Mouse (Mus musculus): ENCODE results near the gene C1qtnf9. TPM values are rescaled to one million over a fixed set of nuclear protein-coding genes. Genes with fewer than 3 reads are reported as not detected.

The C1qtnf9 gene
- not detected in 2 replicates for polyA plus RNA-seq (2012; ENCODE audit: insufficient read depth, low replicate concordance)

GRCm38 (mm10) chr14:60767884-60768283 lies at the start of gene C1qtnf9:
Gene C1qtnf9 (plus strand): TSS chr14:60768134.
- no peaks in the 10 kb centered on the region for H3K9me3 ChIP-seq
- H3K36me3 ChIP-seq (replicated peaks; ENCODE audit: low read length): peaks cover 3% of the 10 kb centered on the region
- H3K4me3 ChIP-seq (replicated peaks): no peak within 1 kb of the TSS
- no peak for TF ChIP-seq FLI1 (IDR thresholded peaks at IDR 0.05; ENCODE audit: low read length)
- TF ChIP-seq GATA1 (IDR thresholded peaks at IDR 0.05; ENCODE audit: borderline replicate concordance, low read length): no peak
- H3K4me1 ChIP-seq: peaks cover 17% of the 10 kb centered on the region
- peaks cover 17% of the 10 kb centered on the region for H3K27me3 ChIP-seq (replicated peaks)

- no peak overlapping the region for H3K4me3 ChIP-seq (replicated peaks)
- H3K4me1 ChIP-seq: peaks cover 17% of the 10 kb centered on the region
- H3K9me3 ChIP-seq: no peaks in the 10 kb centered on the region
- no peak for TF ChIP-seq FLI1 (IDR thresholded peaks at IDR 0.05; ENCODE audit: low read length)
- no peak for TF ChIP-seq GATA1 (IDR thresholded peaks at IDR 0.05; ENCODE audit: borderline replicate concordance, low read length)
- H3K36me3 ChIP-seq (replicated peaks; ENCODE audit: low read length): no peaks in the 10 kb centered on the region
- H3K27me3 ChIP-seq (replicated peaks): peaks cover 2% of the 10 kb centered on the region
These were observed 46.6 kb upstream of the C1qtnf9 start for GRCm38 (mm10) chr14:60721304-60721703.

GRCm38 (mm10) chr14:60721938-60722337 lies 46.0 kb upstream of the C1qtnf9 start:
- Histone ChIP-seq H3K36me3 (replicated peaks; ENCODE audit: low read length) (no peaks in the 10 kb centered on the region), H3K27me3 (replicated peaks) (peaks cover 2% of the 10 kb centered on the region), H3K4me1 (peaks cover 18% of the 10 kb centered on the region), H3K9me3 (no peaks in the 10 kb centered on the region), H3K4me3 (replicated peaks) (no peak overlapping the region)
- no peak for TF ChIP-seq FLI1 (IDR thresholded peaks at IDR 0.05; ENCODE audit: low read length)
- no peak for TF ChIP-seq GATA1 (IDR thresholded peaks at IDR 0.05; ENCODE audit: borderline replicate concordance, low read length)

- Histone ChIP-seq H3K4me1 (peaks cover 20% of the 10 kb centered on the region), H3K4me3 (replicated peaks) (no peak overlapping the region), H3K27me3 (replicated peaks) (peaks cover 2% of the 10 kb centered on the region), H3K9me3 (peaks cover 7% of the 10 kb centered on the region), H3K36me3 (replicated peaks; ENCODE audit: low read length) (no peaks in the 10 kb centered on the region)
- TF ChIP-seq GATA1 (IDR thresholded peaks at IDR 0.05; ENCODE audit: borderline replicate concordance, low read length) (no peak), FLI1 (IDR thresholded peaks at IDR 0.05; ENCODE audit: low read length) (no peak)
These were observed 41.8 kb upstream of the C1qtnf9 start for GRCm38 (mm10) chr14:60726091-60726490.

DNA sequence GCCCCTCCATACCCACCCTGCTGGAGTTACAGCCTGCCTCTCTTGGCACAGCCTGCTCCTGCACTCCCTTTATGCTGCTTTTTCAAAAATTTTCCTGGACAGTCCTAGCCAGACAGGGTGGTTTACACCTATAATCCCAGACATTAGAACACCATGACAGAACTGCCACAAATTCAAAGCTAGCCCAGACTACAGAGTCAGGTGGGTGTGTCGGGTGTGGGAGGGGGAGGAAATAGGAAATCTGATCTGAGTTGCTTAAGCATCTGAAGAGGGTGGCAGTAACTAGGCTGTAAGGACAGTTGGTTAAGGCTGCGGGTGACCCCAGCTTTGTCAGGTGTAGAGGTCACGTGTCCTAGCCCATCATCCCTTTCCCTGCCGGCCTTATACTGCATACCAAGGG lies 40.8 kb upstream of the C1qtnf9 start:
- H3K27me3 ChIP-seq (replicated peaks): peaks cover 2% of the 10 kb centered on the region
- TF ChIP-seq GATA1 (IDR thresholded peaks at IDR 0.05; ENCODE audit: borderline replicate concordance, low read length) (no peak), FLI1 (IDR thresholded peaks at IDR 0.05; ENCODE audit: low read length) (no peak)
- H3K4me3 ChIP-seq (replicated peaks): no peak overlapping the region
- peaks cover 7% of the 10 kb centered on the region for H3K9me3 ChIP-seq
- H3K36me3 ChIP-seq (replicated peaks; ENCODE audit: low read length): no peaks in the 10 kb centered on the region
- H3K4me1 ChIP-seq: peaks cover 15% of the 10 kb centered on the region

- no peaks in the 10 kb centered on the region for H3K27me3 ChIP-seq (replicated peaks)
- H3K4me3 ChIP-seq (replicated peaks): no peak overlapping the region
- H3K4me1 ChIP-seq: peaks cover 57% of the 10 kb centered on the region
- TF ChIP-seq GATA1 (IDR thresholded peaks at IDR 0.05; ENCODE audit: borderline replicate concordance, low read length) (no peak), FLI1 (IDR thresholded peaks at IDR 0.05; ENCODE audit: low read length) (no peak)
- peaks cover 7% of the 10 kb centered on the region for H3K9me3 ChIP-seq
- H3K36me3 ChIP-seq (replicated peaks; ENCODE audit: low read length): no peaks in the 10 kb centered on the region
These were observed 35.9 kb upstream of the C1qtnf9 start for GRCm38 (mm10) chr14:60732081-60732480.

- no peaks in the 10 kb centered on the region for H3K36me3 ChIP-seq (replicated peaks; ENCODE audit: low read length)
- H3K27me3 ChIP-seq (replicated peaks): no peaks in the 10 kb centered on the region
- H3K4me1 ChIP-seq: peaks cover 59% of the 10 kb centered on the region
- peaks cover 7% of the 10 kb centered on the region for H3K9me3 ChIP-seq
- H3K4me3 ChIP-seq (replicated peaks): peak overlapping the region; percentile 91
- TF ChIP-seq FLI1 (IDR thresholded peaks at IDR 0.05; ENCODE audit: low read length) (no peak), GATA1 (IDR thresholded peaks at IDR 0.05; ENCODE audit: borderline replicate concordance, low read length) (no peak)
These were observed 35.1 kb upstream of the C1qtnf9 start for GRCm38 (mm10) chr14:60732787-60733186.

GRCm38 (mm10) chr14:60733706-60734105 lies 34.2 kb upstream of the C1qtnf9 start:
- H3K9me3 ChIP-seq: peaks cover 7% of the 10 kb centered on the region
- H3K4me3 ChIP-seq (replicated peaks): peak overlapping the region; percentile 91
- H3K27me3 ChIP-seq (replicated peaks): no peaks in the 10 kb centered on the region
- no peaks in the 10 kb centered on the region for H3K36me3 ChIP-seq (replicated peaks; ENCODE audit: low read length)
- H3K4me1 ChIP-seq: peaks cover 68% of the 10 kb centered on the region
- TF ChIP-seq GATA1 (IDR thresholded peaks at IDR 0.05; ENCODE audit: borderline replicate concordance, low read length) (no peak), FLI1 (IDR thresholded peaks at IDR 0.05; ENCODE audit: low read length) (no peak)

DNA sequence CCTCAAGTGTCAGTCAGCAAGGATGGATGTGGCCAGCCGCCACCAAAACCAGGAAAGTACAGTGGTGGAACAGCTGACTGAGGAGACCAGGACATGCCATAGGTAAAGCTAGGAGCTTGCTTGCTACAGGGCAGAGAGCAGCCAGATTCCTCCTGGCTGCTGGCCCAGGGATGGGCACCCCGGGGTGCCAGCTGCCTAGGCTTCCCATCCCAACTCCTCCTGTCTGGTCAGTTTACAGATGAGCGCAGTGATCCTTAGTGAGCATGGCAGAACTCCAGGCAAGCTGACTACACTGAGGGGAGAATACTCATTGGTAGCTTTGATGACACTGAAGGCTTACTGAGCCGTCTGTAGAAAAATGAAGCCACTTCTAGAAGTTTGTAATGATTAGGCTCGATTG lies 32.7 kb upstream of the C1qtnf9 start:
- Histone ChIP-seq H3K4me1 (peaks cover 78% of the 10 kb centered on the region), H3K4me3 (replicated peaks) (peak overlapping the region; percentile 77), H3K9me3 (no peaks in the 10 kb centered on the region), H3K27me3 (replicated peaks) (no peaks in the 10 kb centered on the region), H3K36me3 (replicated peaks; ENCODE audit: low read length) (no peaks in the 10 kb centered on the region)
- TF ChIP-seq GATA1 (IDR thresholded peaks at IDR 0.05; ENCODE audit: borderline replicate concordance, low read length): no peak
- no peak for TF ChIP-seq FLI1 (IDR thresholded peaks at IDR 0.05; ENCODE audit: low read length)

GRCm38 (mm10) chr14:60735848-60736547 lies 31.9 kb upstream of the C1qtnf9 start:
- H3K9me3 ChIP-seq: no peaks in the 10 kb centered on the region
- no peak for TF ChIP-seq GATA1 (IDR thresholded peaks at IDR 0.05; ENCODE audit: borderline replicate concordance, low read length)
- TF ChIP-seq FLI1 (IDR thresholded peaks at IDR 0.05; ENCODE audit: low read length): no peak
- H3K4me3 ChIP-seq (replicated peaks): peak overlapping the region; percentile 91
- peaks cover 3% of the 10 kb centered on the region for H3K36me3 ChIP-seq (replicated peaks; ENCODE audit: low read length)
- H3K27me3 ChIP-seq (replicated peaks): no peaks in the 10 kb centered on the region
- H3K4me1 ChIP-seq: peaks cover 86% of the 10 kb centered on the region
